Mouse (Mus musculus): ENCODE measurements around the gene Rab8a. TPM values are rescaled to one million over a fixed set of nuclear protein-coding genes. Genes with fewer than 3 reads are reported as not detected.

The Rab8a gene
- 50.4 TPM for polyA plus RNA-seq (2014; fragmentation: Illumina TruSeq; extraction: RNeasy Lipid Tissue Mini Kit (QIAGEN cat#74804); ENCODE audit: low read depth, low replicate concordance)

DNA sequence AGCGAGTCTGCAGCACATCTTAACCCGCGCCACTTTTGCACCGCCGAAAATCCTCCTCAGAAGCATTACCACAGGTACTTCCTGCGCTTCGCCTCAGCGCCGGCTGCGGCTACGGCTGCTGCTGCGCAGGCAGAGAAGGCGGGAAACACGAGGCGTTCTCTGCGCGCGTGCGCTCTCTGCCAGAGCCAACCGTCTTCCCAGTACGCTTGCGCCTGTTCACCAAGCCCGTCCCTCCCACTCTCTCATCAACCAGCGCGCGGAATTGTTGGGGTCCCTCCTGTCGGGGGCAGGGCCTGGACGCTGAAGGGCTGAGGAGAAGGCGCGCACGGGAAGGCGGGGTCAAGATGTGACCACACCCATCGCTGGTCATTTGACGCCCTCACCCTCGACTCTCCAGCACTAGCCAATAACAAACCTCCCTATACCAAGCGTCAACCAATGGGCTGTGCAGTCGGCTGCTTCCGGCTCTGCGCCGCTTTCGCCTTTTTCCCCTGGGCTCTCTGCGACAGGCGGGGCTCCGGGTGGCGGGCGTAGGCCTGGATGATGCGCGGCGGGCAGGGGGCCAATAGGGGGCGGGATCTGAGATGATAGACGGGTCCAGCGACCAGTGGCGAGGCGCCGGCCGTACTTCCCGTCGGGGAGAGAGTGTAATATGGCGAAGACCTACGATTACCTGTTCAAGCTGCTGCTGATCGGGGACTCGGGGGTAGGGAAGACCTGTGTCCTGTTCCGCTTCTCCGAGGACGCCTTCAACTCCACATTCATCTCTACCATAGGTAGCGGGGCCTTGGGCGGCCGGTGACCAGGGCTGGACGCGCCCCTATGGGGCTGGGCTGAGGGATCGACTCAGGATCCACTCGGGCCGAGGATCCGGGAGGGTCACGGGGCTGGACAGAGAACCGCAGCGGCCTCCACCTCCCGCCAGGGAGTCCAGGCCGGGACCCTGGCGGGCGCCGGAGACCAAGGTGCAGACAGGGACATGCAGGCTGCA is at the start of gene Rab8a:
Gene Rab8a (plus strand): TSS at position 494 of the 991 bp plus-strand sequence.

GRCm38 (mm10) chr8:72134756-72135445 is 26.1 kb upstream of the Rab8a start, which contains the start of gene Tpm4:
TSS of gene Tpm4 (plus strand) at chr8:72134975.

GRCm38 (mm10) chr8:72189417-72190214 is 28.6 kb downstream of the Rab8a start, which contains the start of gene Hsh2d:
TSS of gene Hsh2d (plus strand) at chr8:72189638.

GRCm38 (mm10) chr8:72212751-72213150 is 51.8 kb downstream of the Rab8a start, which contains the start of gene Cib3:
TSS of gene Cib3 (minus strand) at chr8:72212837.

DNA sequence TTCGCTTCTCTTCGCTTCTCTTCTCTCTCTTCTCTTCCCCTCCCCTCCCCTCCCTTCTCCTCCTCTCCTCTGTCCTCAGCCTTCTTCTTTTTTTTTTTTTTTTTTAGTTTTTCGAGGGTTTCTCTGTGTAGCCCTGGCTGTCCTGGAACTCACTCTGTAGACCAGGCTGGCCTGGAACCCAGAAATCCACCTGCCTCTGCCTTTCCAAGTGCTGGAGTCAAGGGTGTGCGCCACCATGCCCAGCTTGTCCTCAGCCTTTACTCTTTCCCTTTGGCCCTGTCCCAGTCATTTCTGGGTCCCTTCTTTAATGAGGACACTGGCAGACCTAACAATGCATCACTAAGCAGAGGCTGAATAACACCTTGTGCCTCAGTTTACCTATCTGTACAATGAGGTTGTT is 52.5 kb downstream of the Rab8a start, which contains the start of gene Gm11034:
Gene Gm11034 (minus strand): TSS at position 101 of the 400 bp plus-strand sequence.

DNA sequence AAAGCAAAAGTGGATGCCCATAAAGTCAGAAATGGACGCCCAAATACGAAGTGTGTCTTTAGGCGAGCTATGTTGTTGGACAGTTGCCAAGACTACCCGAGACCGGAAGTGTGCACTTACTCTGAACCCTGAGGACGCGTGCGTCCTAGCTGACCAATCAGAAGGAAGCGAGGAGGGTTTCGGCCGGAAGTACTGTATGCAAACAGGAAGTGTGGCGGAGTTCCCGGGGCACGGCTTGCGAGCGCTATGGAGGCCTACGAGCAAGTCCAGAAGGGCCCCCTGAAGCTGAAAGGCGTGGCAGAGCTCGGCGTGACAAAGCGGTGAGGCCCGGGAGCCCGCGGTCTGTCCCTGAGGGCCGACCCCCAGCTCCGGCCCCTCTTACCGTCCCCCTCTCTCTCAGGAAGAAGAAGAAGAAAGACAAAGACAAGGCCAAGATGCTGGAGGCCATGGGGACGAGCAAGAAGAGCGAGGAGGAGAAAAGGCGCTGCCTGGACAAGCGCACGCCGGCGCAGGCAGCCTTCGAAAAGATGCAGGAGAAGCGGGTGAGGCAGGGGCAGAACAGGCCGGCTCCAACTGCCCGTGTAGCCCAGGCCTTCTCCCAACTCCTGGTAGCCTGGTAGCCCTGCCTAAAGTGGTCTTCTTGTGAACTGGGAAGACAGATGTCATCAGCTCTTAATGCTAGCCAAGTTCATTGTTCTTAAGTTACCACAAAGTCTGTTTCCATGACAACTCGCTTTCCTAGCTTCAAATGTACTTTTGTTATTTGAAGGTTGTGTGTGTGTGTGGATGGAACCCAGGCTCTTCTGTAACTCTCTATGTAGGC is 58.8 kb downstream of the Rab8a start, which contains the start of gene Fam32a:
Gene Fam32a (plus strand): TSS at position 190 of the 823 bp plus-strand sequence.

Other genes with a start within 250 kb of the Rab8a start
- gene Zfp961, start 210.2 kb upstream of the Rab8a start, polyA plus RNA-seq (2014; fragmentation: Illumina TruSeq; extraction: RNeasy Lipid Tissue Mini Kit (QIAGEN cat#74804); ENCODE audit: low read depth, low replicate concordance), result 54.8 TPM
- gene Cyp4f18, start 151.6 kb upstream of the Rab8a start, polyA plus RNA-seq (2014; fragmentation: Illumina TruSeq; extraction: RNeasy Lipid Tissue Mini Kit (QIAGEN cat#74804); ENCODE audit: low read depth, low replicate concordance), result not detected
- not detected for gene Olfr372, start 120.0 kb upstream of the Rab8a start, polyA plus RNA-seq (2014; fragmentation: Illumina TruSeq; extraction: RNeasy Lipid Tissue Mini Kit (QIAGEN cat#74804); ENCODE audit: low read depth, low replicate concordance)
- not detected for gene Olfr373, start 78.0 kb upstream of the Rab8a start, polyA plus RNA-seq (2014; fragmentation: Illumina TruSeq; extraction: RNeasy Lipid Tissue Mini Kit (QIAGEN cat#74804); ENCODE audit: low read depth, low replicate concordance)
- gene Olfr374, start 54.2 kb upstream of the Rab8a start, polyA plus RNA-seq (2014; fragmentation: Illumina TruSeq; extraction: RNeasy Lipid Tissue Mini Kit (QIAGEN cat#74804); ENCODE audit: low read depth, low replicate concordance), result not detected
- gene Tpm4, start 26.2 kb upstream of the Rab8a start, polyA plus RNA-seq (2014; fragmentation: Illumina TruSeq; extraction: RNeasy Lipid Tissue Mini Kit (QIAGEN cat#74804); ENCODE audit: low read depth, low replicate concordance), result 455 TPM
- gene Hsh2d, start 28.4 kb downstream of the Rab8a start, polyA plus RNA-seq (2014; fragmentation: Illumina TruSeq; extraction: RNeasy Lipid Tissue Mini Kit (QIAGEN cat#74804); ENCODE audit: low read depth, low replicate concordance), result not detected
- not detected for gene Cib3, start 51.6 kb downstream of the Rab8a start, polyA plus RNA-seq (2014; fragmentation: Illumina TruSeq; extraction: RNeasy Lipid Tissue Mini Kit (QIAGEN cat#74804); ENCODE audit: low read depth, low replicate concordance)
- not detected for gene Gm11034, start 52.4 kb downstream of the Rab8a start, polyA plus RNA-seq (2014; fragmentation: Illumina TruSeq; extraction: RNeasy Lipid Tissue Mini Kit (QIAGEN cat#74804); ENCODE audit: low read depth, low replicate concordance)
- 80.7 TPM for gene Fam32a, start 58.5 kb downstream of the Rab8a start, polyA plus RNA-seq (2014; fragmentation: Illumina TruSeq; extraction: RNeasy Lipid Tissue Mini Kit (QIAGEN cat#74804); ENCODE audit: low read depth, low replicate concordance)
- gene Ap1m1, start 78.8 kb downstream of the Rab8a start, polyA plus RNA-seq (2014; fragmentation: Illumina TruSeq; extraction: RNeasy Lipid Tissue Mini Kit (QIAGEN cat#74804); ENCODE audit: low read depth, low replicate concordance), result 13.4 TPM
- 2.2 TPM for gene Gm10282, start 144.1 kb downstream of the Rab8a start, polyA plus RNA-seq (2014; fragmentation: Illumina TruSeq; extraction: RNeasy Lipid Tissue Mini Kit (QIAGEN cat#74804); ENCODE audit: low read depth, low replicate concordance)
- gene Klf2, start 157.8 kb downstream of the Rab8a start, polyA plus RNA-seq (2014; fragmentation: Illumina TruSeq; extraction: RNeasy Lipid Tissue Mini Kit (QIAGEN cat#74804); ENCODE audit: low read depth, low replicate concordance), result 16.3 TPM